Mouse (Mus musculus) layer of hippocampus, postnatal 10 days (tissue): ENCODE data around the gene Spata18. TPM values are rescaled to one million over a fixed set of nuclear protein-coding genes. Genes with fewer than 3 reads are reported as not detected.

Experiments used
- DNase-seq, 2 experiments: peaks; one replicate each; pipeline ENCODE4 v3.0.0; 2021; ENCODE audit warnings: low spot score in 2 of 2
- total RNA-seq, 2 experiments: library from RNA; stranded (reverse); gene quantifications; 2 replicates each; pipeline ENCODE4 v1.2.3; 2021

The Spata18 gene
- total RNA-seq, 2 experiments from 2014 or later = 2.4 to 2.6 TPM

GRCm38 (mm10) chr5:73705290-73705689, 54.1 kb downstream of the Spata18 start:
- no peak for DNase-seq

GRCm38 (mm10) chr5:73712852-73713251, 61.7 kb downstream of the Spata18 start:
- no peak for DNase-seq

GRCm38 (mm10) chr5:73716941-73717340, 65.8 kb downstream of the Spata18 start:
- no peak for DNase-seq

- no peak for DNase-seq
Measured at GRCm38 (mm10) chr5:73721682-73722282, 70.6 kb downstream of the Spata18 start.

- DNase-seq = no peak
Measured at GRCm38 (mm10) chr5:73725981-73726380, 74.8 kb downstream of the Spata18 start.

- DNase-seq = no peak
Measured at GRCm38 (mm10) chr5:73728651-73729050, 77.5 kb downstream of the Spata18 start.

Other genes starting within 250 kb of the Spata18 start
- gene Cwh43, start 245.3 kb upstream of the Spata18 start, total RNA-seq = 1 to 10 TPM; 4.9 to 5.5 TPM
- 100 to 1,000 TPM; 103 to 104 TPM for gene Dcun1d4, start 170.4 kb upstream of the Spata18 start, total RNA-seq
- gene Lrrc66, start 18.9 kb upstream of the Spata18 start, total RNA-seq = 1 to 10 TPM in 1 of 2 experiments, not detected in 1; 1.2 TPM
- 10 to 100 TPM; 63.2 to 66.0 TPM for gene Sgcb, start 3.6 kb upstream of the Spata18 start, total RNA-seq